Mouse (Mus musculus) right cerebral cortex, postnatal 10 days (tissue): ENCODE measurements at regions not wholly inside any gene's neighbourhood (a gene's known extent, or its start where the extent isn't known, plus 50 kb on each side); places are given as distances from the start of the nearest gene placed in this dataset.

Experiments
- DNase-seq, 2 experiments: peaks; one replicate each; pipeline ENCODE4 v3.0.0; 2021; ENCODE audit warnings: low spot score in 2 of 2

DNA sequence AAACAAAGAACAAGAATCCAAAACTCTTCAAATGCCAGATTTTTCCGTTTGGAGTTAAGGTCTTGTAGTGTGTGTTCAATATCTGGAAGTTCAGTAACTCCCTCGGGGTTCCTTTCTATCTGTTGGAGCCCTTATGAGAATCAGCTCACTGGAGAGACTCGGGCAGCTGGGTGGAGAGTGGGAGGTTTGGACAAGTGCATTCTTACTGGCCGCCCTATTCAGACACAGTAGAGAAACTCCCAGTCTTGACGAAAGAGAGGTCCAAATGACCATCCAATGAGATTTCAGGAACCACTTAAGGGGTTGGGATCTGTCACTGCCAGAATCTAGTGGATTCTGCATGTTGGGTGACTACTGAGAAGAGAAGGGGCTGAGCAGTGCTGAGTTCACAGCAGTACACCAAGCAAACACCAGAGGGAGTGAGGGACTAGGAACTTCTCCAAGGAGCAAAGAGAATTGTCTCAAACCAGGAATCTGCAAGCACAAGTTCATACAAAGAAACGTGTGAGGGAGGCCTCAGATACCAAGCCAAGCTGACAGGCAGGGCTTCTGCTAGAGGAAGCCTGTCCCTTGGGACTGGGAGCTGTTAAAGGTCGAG is 310.0 kb upstream of the Magi2 start:
- DNase-seq: peak; percentile 59 to 77

DNA sequence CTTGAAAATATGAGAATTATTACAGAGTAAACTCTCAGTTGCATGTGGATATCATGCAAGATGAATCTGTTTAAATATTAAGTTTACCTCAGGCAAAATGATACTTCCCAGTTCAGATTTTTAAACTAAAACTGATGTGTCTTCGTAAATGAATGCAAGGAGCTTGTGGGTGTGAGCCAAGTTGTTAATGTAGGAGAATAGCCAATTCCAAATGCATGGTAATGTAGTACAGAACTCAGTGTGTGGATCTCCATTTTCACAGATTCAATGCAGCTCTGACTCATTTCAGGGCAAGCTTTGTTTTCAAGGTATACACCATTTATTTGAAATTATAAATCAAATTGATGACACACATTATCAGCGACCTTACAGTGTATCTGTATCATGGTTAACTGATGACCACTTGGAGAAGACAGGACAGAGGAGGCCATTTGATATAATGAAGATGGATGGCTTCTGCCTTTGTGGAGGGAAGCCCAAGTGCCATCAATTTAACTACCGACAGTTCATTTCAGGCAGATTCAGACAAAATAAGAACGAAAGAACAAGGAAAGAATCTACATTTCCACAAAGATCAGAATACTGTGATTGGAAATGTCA is 272.9 kb upstream of the Magi2 start:
- no peak for DNase-seq
